Mouse (Mus musculus) neural tube, embryonic 12.5 days (tissue): ENCODE results near the gene Birc6. TPM values are rescaled to one million over a fixed set of nuclear protein-coding genes. Genes with fewer than 3 reads are reported as not detected.
"Not testable (repeated sequence)": the region's sequence is repeated elsewhere in the genome, so short reads cannot be mapped to it uniquely, and the experiment has no call there.

Experiments used
- ATAC-seq: fragments of 200-750 bp; cut with Nextera tagmentation; 2 replicates; pipeline ENCODE4 v1.8.0; 2017; ENCODE audit warnings: low read depth, mild to moderate bottlenecking, moderate TSS enrichment, moderate library complexity; ENCODE audit not compliant: low FRiP score
- H3K27ac ChIP-seq: fragments of 300-500 bp; sonication (generic); 2 replicates; pipeline ENCODE4 v1.5.1; 2016
- H3K27me3 ChIP-seq: fragments of 300-500 bp; sonication (generic); replicated peaks from 2 replicates; pipeline ENCODE4 v1.6.1; 2016; ENCODE audit warnings: mild to moderate bottlenecking
- H3K36me3 ChIP-seq: fragments of 300-500 bp; sonication (generic); 2 replicates; pipeline ENCODE4 v1.6.1; 2016; ENCODE audit warnings: mild to moderate bottlenecking
- H3K4me1 ChIP-seq: fragments of 300-500 bp; sonication (generic); 2 replicates; pipeline ENCODE4 v1.6.1; 2016
- H3K4me2 ChIP-seq: fragments of 300-500 bp; sonication (generic); replicated peaks from 2 replicates; pipeline ENCODE4 v1.6.1; 2016; ENCODE audit warnings: mild to moderate bottlenecking
- H3K4me3 ChIP-seq: fragments of 300-500 bp; sonication (generic); 2 replicates; pipeline ENCODE4 v1.5.1; 2016
- H3K9ac ChIP-seq: fragments of 300-500 bp; sonication (generic); 2 replicates; pipeline ENCODE4 v1.6.1; 2016; ENCODE audit warnings: mild to moderate bottlenecking
- H3K9me3 ChIP-seq: fragments of 300-500 bp; sonication (generic); 2 replicates; pipeline ENCODE4 v1.6.1; 2016; ENCODE audit warnings: mild to moderate bottlenecking
- WGBS: fragments of 180-500 bp; shearing (Covaris S2); methylation state at CpG from one replicate; pipeline ENCODE4 v1.1.7; 2016; 5-methylcytosine and 5-hydroxymethylcytosine counted together
- polyA plus RNA-seq: library from polyadenylated mRNA; unstranded; fragments of >200 nt; fragmentation: Nextera tagmentation; extraction: Ambion mirVana; gene quantifications from 2 replicates; pipeline ENCODE4 v1.2.1, GENCODE M21; 2016

Birc6 gene
- polyA plus RNA-seq, 1 experiment from 2014 or later = 91.9 TPM

GRCm38 (mm10) chr17:74678061-74678460 is 150.0 kb downstream of the Birc6 start:
- Histone ChIP-seq H3K4me3 (no peak overlapping the region), H3K9ac (no peak overlapping the region), H3K36me3 (peaks cover 28% of the 10 kb centered on the region), H3K4me2 (no peak overlapping the region), H3K27me3 (no peaks in the 10 kb centered on the region), H3K27ac (no peak overlapping the region), H3K9me3 (no peaks in the 10 kb centered on the region), H3K4me1 (no peaks in the 10 kb centered on the region)
- ATAC-seq = no peak
- WGBS = 95% methylated on average over 8 of the region's 8 CpGs

- no peak overlapping the region for H3K4me2 ChIP-seq
Measured at GRCm38 (mm10) chr17:74684927-74685326, 156.8 kb downstream of the Birc6 start.

GRCm38 (mm10) chr17:74688555-74688954 is 160.5 kb downstream of the Birc6 start:
- H3K4me1 ChIP-seq = no peaks in the 10 kb centered on the region
- H3K9ac ChIP-seq = no peak overlapping the region
- WGBS = 89% methylated on average over 2 of the region's 2 CpGs
- peaks cover 38% of the 10 kb centered on the region for H3K36me3 ChIP-seq
- H3K27ac ChIP-seq = no peak overlapping the region
- H3K27me3 ChIP-seq = no peaks in the 10 kb centered on the region
- no peaks in the 10 kb centered on the region for H3K9me3 ChIP-seq
- no peak overlapping the region for H3K4me3 ChIP-seq
- no peak for ATAC-seq
- no peak overlapping the region for H3K4me2 ChIP-seq

More at GRCm38 (mm10) chr17:74684927-74685326, 156.8 kb downstream of the Birc6 start:
- peaks cover 16% of the 10 kb centered on the region for H3K36me3 ChIP-seq
- no peak overlapping the region for H3K9ac ChIP-seq
- H3K4me1 ChIP-seq = no peaks in the 10 kb centered on the region
- no peak overlapping the region for H3K27ac ChIP-seq
- H3K9me3 ChIP-seq = no peaks in the 10 kb centered on the region
- H3K27me3 ChIP-seq = no peaks in the 10 kb centered on the region
- ATAC-seq = no peak
- no peak overlapping the region for H3K4me3 ChIP-seq
- WGBS = 86% methylated on average over 3 of the region's 3 CpGs

GRCm38 (mm10) chr17:74689406-74689805 is 161.3 kb downstream of the Birc6 start:
- WGBS = 94% methylated on average over 4 of the region's 4 CpGs
- Histone ChIP-seq H3K4me3 (no peak overlapping the region), H3K9me3 (no peaks in the 10 kb centered on the region), H3K4me2 (no peak overlapping the region), H3K27ac (no peak overlapping the region), H3K9ac (no peak overlapping the region), H3K36me3 (peaks cover 40% of the 10 kb centered on the region), H3K27me3 (no peaks in the 10 kb centered on the region), H3K4me1 (no peaks in the 10 kb centered on the region)
- no peak for ATAC-seq

GRCm38 (mm10) chr17:74701661-74702060 is 173.6 kb downstream of the Birc6 start:
- H3K36me3 ChIP-seq = peaks cover 54% of the 10 kb centered on the region
- H3K27me3 ChIP-seq, H3K27ac ChIP-seq, ATAC-seq, H3K9ac ChIP-seq, H3K4me3 ChIP-seq, H3K4me1 ChIP-seq, H3K9me3 ChIP-seq, H3K4me2 ChIP-seq: not testable (repeated sequence)
- WGBS = 100% methylated on average over 2 of the region's 2 CpGs

GRCm38 (mm10) chr17:74705480-74705879 is 177.4 kb downstream of the Birc6 start:
- Histone ChIP-seq H3K27ac (no peak overlapping the region), H3K4me1 (no peaks in the 10 kb centered on the region), H3K9me3 (no peaks in the 10 kb centered on the region), H3K36me3 (peaks cover 17% of the 10 kb centered on the region), H3K4me3 (no peak overlapping the region), H3K9ac (no peak overlapping the region), H3K4me2 (no peak overlapping the region), H3K27me3 (no peaks in the 10 kb centered on the region)
- WGBS = 88% methylated on average over 5 of the region's 5 CpGs
- no peak for ATAC-seq

GRCm38 (mm10) chr17:74706593-74706992 is 178.5 kb downstream of the Birc6 start:
- Histone ChIP-seq H3K4me2 (no peak overlapping the region), H3K4me1 (no peaks in the 10 kb centered on the region), H3K9me3 (no peaks in the 10 kb centered on the region), H3K27ac (no peak overlapping the region), H3K27me3 (no peaks in the 10 kb centered on the region), H3K4me3 (no peak overlapping the region), H3K9ac (no peak overlapping the region), H3K36me3 (peaks cover 9% of the 10 kb centered on the region)
- no peak for ATAC-seq

GRCm38 (mm10) chr17:74707637-74708152 is 179.6 kb downstream of the Birc6 start:
- Histone ChIP-seq H3K4me3 (no peak overlapping the region), H3K9ac (no peak overlapping the region), H3K9me3 (no peaks in the 10 kb centered on the region), H3K4me1 (no peaks in the 10 kb centered on the region), H3K36me3 (peaks cover 3% of the 10 kb centered on the region), H3K4me2 (no peak overlapping the region), H3K27me3 (no peaks in the 10 kb centered on the region), H3K27ac (no peak overlapping the region)
- 89% methylated on average over 7 of the region's 7 CpGs for WGBS
- no peak for ATAC-seq

GRCm38 (mm10) chr17:74710731-74711130 is 182.6 kb downstream of the Birc6 start:
- H3K9ac ChIP-seq = no peak overlapping the region
- no peaks in the 10 kb centered on the region for H3K9me3 ChIP-seq
- ATAC-seq = no peak
- H3K36me3 ChIP-seq = no peaks in the 10 kb centered on the region
- no peak overlapping the region for H3K4me2 ChIP-seq
- WGBS = 81% methylated on average over 4 of the region's 4 CpGs
- 0 out of 2 replicates have a peak, but pooled peaks cover 5% of the 10 kb centered on the region for H3K27me3 ChIP-seq
- H3K4me3 ChIP-seq = no peak overlapping the region
- no peaks in the 10 kb centered on the region for H3K4me1 ChIP-seq
- no peak overlapping the region for H3K27ac ChIP-seq

GRCm38 (mm10) chr17:74711627-74712026 is 183.5 kb downstream of the Birc6 start:
- Histone ChIP-seq H3K9ac (no peak overlapping the region), H3K4me1 (no peaks in the 10 kb centered on the region), H3K36me3 (no peaks in the 10 kb centered on the region), H3K4me3 (no peak overlapping the region), H3K27me3 (peaks cover 10% of the 10 kb centered on the region; the same call in 1 of the 2 replicates), H3K9me3 (no peaks in the 10 kb centered on the region), H3K4me2 (no peak overlapping the region), H3K27ac (no peak overlapping the region)
- 89% methylated on average over 8 of the region's 8 CpGs for WGBS
- ATAC-seq = no peak

GRCm38 (mm10) chr17:74715128-74715527 is 187.0 kb downstream of the Birc6 start:
- Histone ChIP-seq H3K4me1 (peaks cover 4% of the 10 kb centered on the region; the same call in 1 of the 2 replicates), H3K9ac (no peak overlapping the region), H3K4me2 (no peak overlapping the region), H3K9me3 (no peaks in the 10 kb centered on the region), H3K36me3 (no peaks in the 10 kb centered on the region), H3K27me3 (peaks cover 10% of the 10 kb centered on the region; the same call in 1 of the 2 replicates), H3K4me3 (no peak overlapping the region), H3K27ac (no peak overlapping the region)
- ATAC-seq = no peak
- WGBS = 62% methylated on average over 3 of the region's 3 CpGs

- Histone ChIP-seq H3K9ac (no peak overlapping the region), H3K4me1 (peaks cover 4% of the 10 kb centered on the region; the same call in 1 of the 2 replicates), H3K4me2 (no peak overlapping the region), H3K27ac (no peak overlapping the region), H3K27me3 (peaks cover 10% of the 10 kb centered on the region; the same call in 1 of the 2 replicates), H3K9me3 (no peaks in the 10 kb centered on the region), H3K4me3 (no peak overlapping the region), H3K36me3 (no peaks in the 10 kb centered on the region)
- ATAC-seq = no peak
- 38% methylated on average over 1 of the region's 1 CpGs for WGBS
Measured at GRCm38 (mm10) chr17:74715724-74716123, 187.6 kb downstream of the Birc6 start.

- Histone ChIP-seq H3K4me1 (peaks cover 4% of the 10 kb centered on the region; the same call in 1 of the 2 replicates), H3K27me3 (peaks cover 10% of the 10 kb centered on the region; the same call in 1 of the 2 replicates), H3K27ac (no peak overlapping the region), H3K4me2 (peak overlapping the region; percentile 86), H3K9me3 (no peaks in the 10 kb centered on the region), H3K36me3 (peaks cover 2% of the 10 kb centered on the region; the same call in 1 of the 2 replicates), H3K9ac (no peak overlapping the region), H3K4me3 (peak overlapping the region; percentile 76; the same call in 1 of the 2 replicates)
- WGBS = 71% methylated on average over 3 of the region's 3 CpGs
- ATAC-seq = no peak
Measured at GRCm38 (mm10) chr17:74716643-74717042, 188.5 kb downstream of the Birc6 start.
